In genomic region chr6:124718703-124719102, GRCm38 (mm10) we compare ENCODE assay signal across 9 mouse cellular contexts. TPM values are rescaled to one million over a fixed set of nuclear protein-coding genes. Genes with fewer than 3 reads are reported as not detected.
A peak's percentile ranks its signal among the peaks of the same experiment; 100 is the strongest.
DNase-seq lines count a peak whose midpoint lies in the region; ATAC-seq and TF ChIP-seq lines count a peak whose summit lies in the region.
"Had no signal": no experiment of that assay in that cellular context is flagged by ENCODE, and none has a peak within 500 bp of the region (broad histone marks: within the 10 kb centered on the region; RNA-seq: fewer than 3 reads in every experiment).

No protein-coding gene starts in this region.

- no peak overlapping the region for H3K4me3 ChIP-seq in forebrain, embryonic 12.5 days (replicated peaks)
- no peak overlapping the region for H3K4me3 ChIP-seq in forebrain, embryonic 15.5 days
- H3K4me3 ChIP-seq in ES-Bruce4 (ENCODE audit: low read depth, low read length), result peak overlapping the region; percentile 72
- peak overlapping the region; percentile 41 for H3K4me3 ChIP-seq in kidney, embryonic 15.5 days (replicated peaks)
- peak overlapping the region; percentile 55 for H3K4me3 ChIP-seq in lung, embryonic 16.5 days (ENCODE audit: low read length)

- H3K27me3 ChIP-seq in forebrain, embryonic 12.5 days, result no peaks in the 10 kb centered on the region
- no peaks in the 10 kb centered on the region for H3K27me3 ChIP-seq in forebrain, embryonic 15.5 days
- H3K27me3 ChIP-seq in ES-Bruce4 (ENCODE audit: control insufficient read depth, insufficient read depth, low read length, poor library complexity, severe bottlenecking), result no peaks in the 10 kb centered on the region
- no peaks in the 10 kb centered on the region for H3K27me3 ChIP-seq in kidney, embryonic 15.5 days
- no peaks in the 10 kb centered on the region for H3K27me3 ChIP-seq in lung, embryonic 16.5 days (ENCODE audit: control insufficient read depth, insufficient read depth, low read depth, low read length)

- H3K4me1 ChIP-seq in forebrain, embryonic 12.5 days, result peaks cover 7% of the 10 kb centered on the region
- peaks cover 7% of the 10 kb centered on the region for H3K4me1 ChIP-seq in forebrain, embryonic 15.5 days
- no peaks in the 10 kb centered on the region for H3K4me1 ChIP-seq in ES-Bruce4 (ENCODE audit: control insufficient read depth, insufficient read depth, low read length)
- peaks cover 16% of the 10 kb centered on the region for H3K4me1 ChIP-seq in kidney, embryonic 15.5 days
- H3K4me1 ChIP-seq in lung, embryonic 16.5 days (replicated peaks; ENCODE audit: control insufficient read depth, insufficient read depth, low read length), result peaks cover 2% of the 10 kb centered on the region

- no peak for TF ChIP-seq CTCF in ES-Bruce4 (IDR thresholded peaks at IDR 0.05; ENCODE audit: low read depth, low read length)

- WGBS in forebrain, embryonic 12.5 days, result 47% methylated on average over 16 of the region's 16 CpGs
- 57% methylated on average over 16 of the region's 16 CpGs for WGBS in forebrain, embryonic 15.5 days
- 68% methylated on average over 16 of the region's 16 CpGs for WGBS in kidney, embryonic 15.5 days
- WGBS in lung, embryonic 16.5 days, result 46% methylated on average over 15 of the region's 16 CpGs

- no peaks in the 10 kb centered on the region for H3K9me3 ChIP-seq in forebrain, embryonic 12.5 days
- H3K9me3 ChIP-seq in forebrain, embryonic 15.5 days, result no peaks in the 10 kb centered on the region
- H3K9me3 ChIP-seq in ES-Bruce4 (replicated peaks; ENCODE audit: control insufficient read depth, insufficient read depth, low read length, poor library complexity, severe bottlenecking), result no peaks in the 10 kb centered on the region
- H3K9me3 ChIP-seq in kidney, embryonic 15.5 days (replicated peaks), result no peaks in the 10 kb centered on the region
- H3K9me3 ChIP-seq in lung, embryonic 16.5 days (ENCODE audit: control insufficient read depth, low read length), result no peaks in the 10 kb centered on the region

- peaks cover 42% of the 10 kb centered on the region for H3K36me3 ChIP-seq in forebrain, embryonic 12.5 days (replicated peaks)
- H3K36me3 ChIP-seq in forebrain, embryonic 15.5 days, result peaks cover 39% of the 10 kb centered on the region
- H3K36me3 ChIP-seq in ES-Bruce4 (ENCODE audit: control insufficient read depth, insufficient read depth, low read length, poor library complexity, severe bottlenecking), result peaks cover 27% of the 10 kb centered on the region
- peaks cover 40% of the 10 kb centered on the region for H3K36me3 ChIP-seq in kidney, embryonic 15.5 days
- H3K36me3 ChIP-seq in lung, embryonic 16.5 days (ENCODE audit: control insufficient read depth, insufficient read depth, low read length), result peaks cover 18% of the 10 kb centered on the region

- no peak for ATAC-seq in forebrain, embryonic 12.5 days (ENCODE audit: low FRiP score)
- no peak for ATAC-seq in forebrain, embryonic 15.5 days (replicated peaks)
- ATAC-seq in kidney, embryonic 15.5 days (replicated peaks; ENCODE audit: low FRiP score), result peak; percentile 71
- ATAC-seq in lung, embryonic 16.5 days (ENCODE audit: low read depth), result peak; percentile 87

- no peak overlapping the region for H3K27ac ChIP-seq in forebrain, embryonic 12.5 days
- H3K27ac ChIP-seq in forebrain, embryonic 15.5 days (replicated peaks), result no peak overlapping the region
- H3K27ac ChIP-seq in ES-Bruce4 (ENCODE audit: insufficient read depth, low read length), result peak overlapping the region; percentile 3; the same call in 1 of the 2 replicates
- peak overlapping the region; percentile 70 for H3K27ac ChIP-seq in kidney, embryonic 15.5 days
- H3K27ac ChIP-seq in lung, embryonic 16.5 days (ENCODE audit: low read length), result peak overlapping the region; percentile 93

- H3K4me2 ChIP-seq in forebrain, embryonic 12.5 days, result no peak overlapping the region
- no peak overlapping the region for H3K4me2 ChIP-seq in forebrain, embryonic 15.5 days (replicated peaks)
- H3K4me2 ChIP-seq in kidney, embryonic 15.5 days, result peak overlapping the region; percentile 36
- H3K4me2 ChIP-seq in lung, embryonic 16.5 days (ENCODE audit: low read depth, low read length), result peak overlapping the region; percentile 55

- intact Hi-C loops in left cerebral cortex, postnatal 4 days (cut with DNase I), result no loop called here

- TF ChIP-seq EP300 in ES-Bruce4 (IDR thresholded peaks at IDR 0.05; ENCODE audit: insufficient read depth, low read depth, low read length), result no peak

- H3K9ac ChIP-seq in forebrain, embryonic 12.5 days, result peak overlapping the region; percentile 40; the same call in 1 of the 2 replicates
- H3K9ac ChIP-seq in forebrain, embryonic 15.5 days (replicated peaks), result no peak overlapping the region
- peak overlapping the region; percentile 82 for H3K9ac ChIP-seq in ES-Bruce4 (ENCODE audit: low read depth, poor library complexity, severe bottlenecking)
- H3K9ac ChIP-seq in kidney, embryonic 15.5 days, result peak overlapping the region; percentile 45
- peak overlapping the region; percentile 81 for H3K9ac ChIP-seq in lung, embryonic 16.5 days (ENCODE audit: low read length)

- no peak for TF ChIP-seq POLR2A in ES-Bruce4 (IDR thresholded peaks at IDR 0.05; ENCODE audit: insufficient read depth, low read length)

- DNase-seq in left cerebral cortex, postnatal 4 days, result no peak
- DNase-seq in spleen, adult 18-20 months, result no peak
- no peak for DNase-seq in thymus, postnatal 14 days
- DNase-seq: adrenal gland, adult 2 months had no signal

RNA-seq across cellular contexts. Expression of gene Phb2, which starts 6.6 kb away (rescaled TPM):
- 330 and 338 TPM in 2 replicates for polyA plus RNA-seq in forebrain, embryonic 12.5 days (2016; fragmentation: Nextera tagmentation; extraction: Ambion mirVana)
- polyA plus RNA-seq in forebrain, embryonic 15.5 days (2015; fragmentation: Nextera tagmentation; extraction: Ambion mirVana), result 271 and 275 TPM in 2 replicates
- polyA plus RNA-seq in ES-Bruce4 (2011; ENCODE audit: insufficient read depth, insufficient read length, low read depth, missing spikeins), result 329 and 331 TPM in 2 replicates
- polyA plus RNA-seq in kidney, embryonic 15.5 days (2015; fragmentation: Nextera tagmentation; extraction: Ambion mirVana), result 401 and 402 TPM in 2 replicates
- 254 and 278 TPM in 2 replicates for polyA plus RNA-seq in lung, embryonic 16.5 days (2015; fragmentation: Nextera tagmentation; extraction: Ambion mirVana)
- 100 to 1,000 TPM; 169 to 170 TPM for total RNA-seq in left cerebral cortex, postnatal 4 days (2021)

RNA-seq across cellular contexts. Expression of gene Emg1, which starts 6.7 kb away (rescaled TPM):
- 194 and 199 TPM in 2 replicates for polyA plus RNA-seq in forebrain, embryonic 12.5 days (2016; fragmentation: Nextera tagmentation; extraction: Ambion mirVana)
- polyA plus RNA-seq in forebrain, embryonic 15.5 days (2015; fragmentation: Nextera tagmentation; extraction: Ambion mirVana), result 153 and 160 TPM in 2 replicates
- 118 TPM in 2 replicates for polyA plus RNA-seq in ES-Bruce4 (2011; ENCODE audit: insufficient read depth, insufficient read length, low read depth, missing spikeins)
- polyA plus RNA-seq in kidney, embryonic 15.5 days (2015; fragmentation: Nextera tagmentation; extraction: Ambion mirVana), result 206 and 224 TPM in 2 replicates
- polyA plus RNA-seq in lung, embryonic 16.5 days (2015; fragmentation: Nextera tagmentation; extraction: Ambion mirVana), result 188 and 192 TPM in 2 replicates
- 10 to 100 TPM; 56.7 to 56.9 TPM for total RNA-seq in left cerebral cortex, postnatal 4 days (2021)

RNA-seq across cellular contexts. Expression of gene Ptpn6, which starts 19.8 kb away (rescaled TPM):
- 5.4 and 6.1 TPM in 2 replicates for polyA plus RNA-seq in forebrain, embryonic 12.5 days (2016; fragmentation: Nextera tagmentation; extraction: Ambion mirVana)
- polyA plus RNA-seq in forebrain, embryonic 15.5 days (2015; fragmentation: Nextera tagmentation; extraction: Ambion mirVana), result 3.2 and 4.4 TPM in 2 replicates
- polyA plus RNA-seq in ES-Bruce4 (2011; ENCODE audit: insufficient read depth, insufficient read length, low read depth, missing spikeins), result 15.4 and 32.3 TPM in 2 replicates
- 12.5 and 13.3 TPM in 2 replicates for polyA plus RNA-seq in kidney, embryonic 15.5 days (2015; fragmentation: Nextera tagmentation; extraction: Ambion mirVana)
- polyA plus RNA-seq in lung, embryonic 16.5 days (2015; fragmentation: Nextera tagmentation; extraction: Ambion mirVana), result 21.3 and 27.3 TPM in 2 replicates
- 1 to 10 TPM; 3.3 to 9.2 TPM for total RNA-seq in left cerebral cortex, postnatal 4 days (2021)

RNA-seq across cellular contexts. Expression of gene Grcc10, which starts 22.5 kb away (rescaled TPM):
- 550 and 568 TPM in 2 replicates for polyA plus RNA-seq in forebrain, embryonic 12.5 days (2016; fragmentation: Nextera tagmentation; extraction: Ambion mirVana)
- polyA plus RNA-seq in forebrain, embryonic 15.5 days (2015; fragmentation: Nextera tagmentation; extraction: Ambion mirVana), result 652 and 676 TPM in 2 replicates
- 93.5 and 105 TPM in 2 replicates for polyA plus RNA-seq in ES-Bruce4 (2011; ENCODE audit: insufficient read depth, insufficient read length, low read depth, missing spikeins)
- 516 and 519 TPM in 2 replicates for polyA plus RNA-seq in kidney, embryonic 15.5 days (2015; fragmentation: Nextera tagmentation; extraction: Ambion mirVana)
- 430 and 446 TPM in 2 replicates for polyA plus RNA-seq in lung, embryonic 16.5 days (2015; fragmentation: Nextera tagmentation; extraction: Ambion mirVana)
- total RNA-seq in left cerebral cortex, postnatal 4 days (2021), result 100 to 1,000 TPM; 334 to 350 TPM

RNA-seq across cellular contexts. Expression of gene Gm45234, which starts 37.1 kb away (rescaled TPM):
- polyA plus RNA-seq in forebrain, embryonic 12.5 days (2016; fragmentation: Nextera tagmentation; extraction: Ambion mirVana), result not detected in 2 replicates
- not detected in 2 replicates for polyA plus RNA-seq in forebrain, embryonic 15.5 days (2015; fragmentation: Nextera tagmentation; extraction: Ambion mirVana)
- polyA plus RNA-seq in ES-Bruce4 (2011; ENCODE audit: insufficient read depth, insufficient read length, low read depth, missing spikeins), result 0.59 TPM in 1 of 2 replicates, not detected in the other
- not detected in 2 replicates for polyA plus RNA-seq in kidney, embryonic 15.5 days (2015; fragmentation: Nextera tagmentation; extraction: Ambion mirVana)
- not detected in 2 replicates for polyA plus RNA-seq in lung, embryonic 16.5 days (2015; fragmentation: Nextera tagmentation; extraction: Ambion mirVana)
- total RNA-seq in left cerebral cortex, postnatal 4 days (2021), result not detected
- total RNA-seq: adrenal gland, adult 2 months had no signal
- polyA plus RNA-seq: adrenal gland, adult 2 months had no signal

Comparison
In these comparisons a context has a peak if more than half of its experiments do, and no peak if none do; other contexts are left out.
1. ATAC-seq: peak in kidney, embryonic 15.5 days (single experiment) and lung, embryonic 16.5 days (single experiment); none in forebrain, embryonic 12.5 days (single experiment) and forebrain, embryonic 15.5 days (single experiment).
2. H3K27ac ChIP-seq: peak in ES-Bruce4 (single experiment), kidney, embryonic 15.5 days (single experiment) and lung, embryonic 16.5 days (single experiment); none in forebrain, embryonic 12.5 days (single experiment) and forebrain, embryonic 15.5 days (single experiment).
3. H3K4me2 ChIP-seq: peak in kidney, embryonic 15.5 days (single experiment) and lung, embryonic 16.5 days (single experiment); none in forebrain, embryonic 12.5 days (single experiment) and forebrain, embryonic 15.5 days (single experiment).
4. H3K4me3 ChIP-seq: peak in ES-Bruce4 (single experiment), kidney, embryonic 15.5 days (single experiment) and lung, embryonic 16.5 days (single experiment); none in forebrain, embryonic 12.5 days (single experiment) and forebrain, embryonic 15.5 days (single experiment).